Mouse (Mus musculus) embryo, embryonic 10.5 days (tissue): ENCODE measurements at regions not wholly inside any gene's neighbourhood (a gene's known extent, or its start where the extent isn't known, plus 50 kb on each side); places are given as distances from the start of the nearest gene placed in this dataset.
"Not testable (repeated sequence)": the region's sequence is repeated elsewhere in the genome, so short reads cannot be mapped to it uniquely, and the experiment has no call there.

Experiments used
- DNase-seq: peaks from one replicate; pipeline ENCODE4 v3.0.0-alpha.2; 2015; ENCODE audit warnings: low spot score

- DNase-seq, result no peak
Measured at GRCm38 (mm10) chr17:50397324-50397723, 103.9 kb upstream of the Dazl start.

GRCm38 (mm10) chr17:50407249-50407990, 101.8 kb upstream of the Plcl2 start:
- peak; percentile 74 for DNase-seq

DNA sequence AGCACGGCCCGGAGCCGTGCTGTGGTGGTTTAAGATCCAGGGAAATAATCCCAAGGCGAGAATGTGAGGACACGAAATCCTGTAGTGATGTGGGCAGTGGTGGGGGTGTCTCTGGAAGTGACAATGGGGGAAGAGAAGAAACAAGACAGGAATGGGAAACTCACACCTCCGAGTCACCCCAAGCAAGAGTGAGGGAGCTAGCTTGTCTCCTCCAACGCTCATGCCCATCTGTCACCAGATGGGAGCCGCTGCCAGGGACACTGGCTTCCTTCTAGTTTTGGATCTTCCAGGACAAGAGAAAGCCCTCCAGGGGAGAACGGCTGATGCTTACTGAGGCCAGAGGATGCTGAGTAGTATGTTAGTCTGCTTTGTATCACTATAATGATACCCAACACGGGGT, 100.6 kb upstream of the Plcl2 start:
- no peak for DNase-seq

DNA sequence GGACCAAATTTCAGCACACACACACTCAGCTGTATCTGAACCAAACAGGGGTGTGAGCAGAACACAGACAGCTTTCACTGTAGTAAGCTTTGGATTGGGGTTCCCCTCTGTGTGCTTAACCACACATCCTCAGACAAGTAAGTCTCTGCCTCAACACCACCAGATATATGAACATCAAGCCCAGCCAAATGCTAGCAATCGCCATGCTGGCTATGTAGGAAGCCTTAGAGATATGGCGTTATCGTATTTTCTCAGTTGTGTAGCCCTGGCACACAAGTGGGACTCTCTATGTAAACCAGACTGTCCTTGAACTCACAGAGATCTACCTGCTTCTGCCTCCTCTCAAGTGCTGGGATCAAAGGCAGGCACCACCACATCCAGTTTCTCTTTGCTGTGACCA, 99.9 kb upstream of the Plcl2 start:
- DNase-seq, result no peak

GRCm38 (mm10) chr17:50409895-50410294, 99.3 kb upstream of the Plcl2 start:
- DNase-seq, result no peak

DNA sequence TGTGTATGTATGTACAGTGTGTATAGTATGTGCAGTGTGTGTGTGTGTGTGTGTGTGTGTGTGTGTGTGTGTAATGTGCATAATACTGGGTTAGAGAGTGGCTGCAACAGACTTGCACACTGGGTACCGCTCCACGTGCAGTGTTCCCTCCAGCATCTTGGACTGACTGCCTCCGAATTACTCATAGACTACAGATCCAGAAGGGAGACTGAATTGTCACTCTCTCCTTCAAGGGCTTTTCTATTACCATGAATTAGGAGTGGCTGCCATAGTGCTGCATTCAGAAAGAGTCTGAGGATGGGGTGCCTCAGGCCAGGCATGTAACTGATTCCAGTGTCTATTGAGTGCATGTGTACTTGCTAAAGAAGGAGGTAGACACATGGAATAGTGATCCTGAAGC, 98.9 kb upstream of the Plcl2 start:
- DNase-seq, result no peak

DNA sequence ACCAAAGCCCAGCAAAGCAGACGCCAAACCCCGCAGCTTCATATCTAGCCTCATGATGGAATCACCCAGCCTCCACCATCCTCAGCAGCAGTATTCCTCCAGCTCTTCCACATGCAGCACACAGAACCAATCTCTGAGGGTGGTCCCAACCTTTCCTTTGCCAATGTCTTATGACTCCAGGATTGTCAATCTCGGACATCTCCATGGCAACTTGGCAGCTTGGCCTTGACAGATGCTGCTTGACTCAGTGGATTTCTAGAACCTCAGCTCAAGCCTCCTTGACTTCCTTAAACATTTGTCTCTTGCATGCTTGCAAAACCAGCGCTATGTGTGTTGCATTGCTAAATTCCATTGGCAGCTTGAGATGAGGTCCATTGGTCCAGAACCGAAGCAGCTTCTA, 96.8 kb upstream of the Plcl2 start:
- DNase-seq, result no peak

GRCm38 (mm10) chr17:50413916-50414315, 95.3 kb upstream of the Plcl2 start:
- DNase-seq, result no peak

- DNase-seq, result no peak
Measured at GRCm38 (mm10) chr17:50415331-50416005, 93.7 kb upstream of the Plcl2 start.

- no peak for DNase-seq
Measured at GRCm38 (mm10) chr17:50416119-50416518, 93.1 kb upstream of the Plcl2 start.

- DNase-seq, result no peak
Measured at GRCm38 (mm10) chr17:50416538-50417113, 92.6 kb upstream of the Plcl2 start.

DNA sequence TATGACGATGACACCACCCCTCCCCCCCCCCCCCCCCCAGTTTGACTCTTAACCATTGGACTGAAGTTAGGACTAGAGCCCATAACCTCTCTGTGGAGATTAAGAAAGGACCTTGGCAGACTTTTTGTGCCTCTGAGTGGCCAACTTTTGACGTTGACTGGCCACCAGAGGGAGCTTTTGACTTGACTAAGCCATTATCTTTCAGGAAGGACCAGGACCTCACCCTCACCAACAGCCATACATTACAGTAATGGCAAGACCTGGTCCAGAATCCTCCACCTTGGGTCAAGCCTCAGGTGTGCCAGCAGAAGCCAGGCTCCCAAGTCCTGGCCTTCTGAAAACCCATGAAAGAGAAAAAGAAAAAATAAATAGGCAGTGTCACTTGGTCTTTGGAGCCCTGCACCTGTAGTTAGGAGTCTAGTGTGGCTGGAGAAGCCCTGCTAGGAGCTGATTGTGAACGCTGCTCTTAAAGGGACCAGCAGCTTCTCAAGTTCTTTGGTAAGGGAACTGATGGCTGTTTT, 90.3 kb upstream of the Plcl2 start:
- DNase-seq, result peak; percentile 38

DNA sequence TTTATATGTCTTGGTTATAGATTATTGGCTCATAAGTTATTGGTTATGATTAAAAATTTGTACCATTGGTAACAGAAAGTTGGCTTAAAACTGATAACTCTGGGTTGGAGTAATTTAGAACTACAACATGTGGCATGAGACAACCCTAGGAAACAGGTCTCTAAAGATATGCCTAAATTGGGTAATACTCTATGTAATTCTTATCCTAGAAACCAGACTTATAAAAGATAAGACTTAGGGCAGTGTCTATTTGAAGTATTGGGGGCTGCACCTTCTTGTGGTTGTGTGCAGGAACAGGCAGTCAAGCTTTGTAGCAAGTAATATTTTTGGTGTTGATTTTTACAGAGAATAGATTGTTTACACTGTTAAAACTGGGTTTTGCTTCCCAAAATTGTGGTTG, 89.7 kb upstream of the Plcl2 start:
- not testable (repeated sequence) for DNase-seq

- DNase-seq, result peak; percentile 44
Measured at GRCm38 (mm10) chr17:50419966-50420365, 89.2 kb upstream of the Plcl2 start.

- DNase-seq, result no peak
Measured at GRCm38 (mm10) chr17:50420690-50421089, 88.5 kb upstream of the Plcl2 start.

- no peak for DNase-seq
Measured at GRCm38 (mm10) chr17:50421476-50421875, 87.7 kb upstream of the Plcl2 start.

DNA sequence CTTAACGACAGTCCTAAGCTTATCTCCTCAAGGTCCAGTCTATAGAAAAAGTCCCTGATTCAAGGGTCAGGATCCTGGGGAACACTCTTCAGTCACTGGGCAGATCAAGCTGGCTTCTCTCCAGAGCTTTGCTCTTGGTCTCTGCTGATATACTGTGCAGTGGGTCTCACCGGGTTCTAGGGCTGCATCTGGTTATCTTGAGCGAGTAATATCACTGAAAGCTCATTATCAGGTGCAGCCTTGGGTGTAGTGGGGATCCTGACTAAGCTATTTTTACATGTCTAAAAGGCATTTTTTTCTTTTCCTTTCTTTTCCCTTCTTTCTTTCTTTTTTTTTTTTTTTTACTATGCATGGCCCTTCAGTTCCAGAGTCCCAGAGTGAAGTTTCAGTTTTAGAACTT, 84.1 kb upstream of the Plcl2 start:
- DNase-seq, result no peak

- DNase-seq, result no peak
Measured at GRCm38 (mm10) chr17:50425531-50425930, 83.7 kb upstream of the Plcl2 start.

- no peak for DNase-seq
Measured at GRCm38 (mm10) chr17:50426146-50426545, 83.1 kb upstream of the Plcl2 start.

DNA sequence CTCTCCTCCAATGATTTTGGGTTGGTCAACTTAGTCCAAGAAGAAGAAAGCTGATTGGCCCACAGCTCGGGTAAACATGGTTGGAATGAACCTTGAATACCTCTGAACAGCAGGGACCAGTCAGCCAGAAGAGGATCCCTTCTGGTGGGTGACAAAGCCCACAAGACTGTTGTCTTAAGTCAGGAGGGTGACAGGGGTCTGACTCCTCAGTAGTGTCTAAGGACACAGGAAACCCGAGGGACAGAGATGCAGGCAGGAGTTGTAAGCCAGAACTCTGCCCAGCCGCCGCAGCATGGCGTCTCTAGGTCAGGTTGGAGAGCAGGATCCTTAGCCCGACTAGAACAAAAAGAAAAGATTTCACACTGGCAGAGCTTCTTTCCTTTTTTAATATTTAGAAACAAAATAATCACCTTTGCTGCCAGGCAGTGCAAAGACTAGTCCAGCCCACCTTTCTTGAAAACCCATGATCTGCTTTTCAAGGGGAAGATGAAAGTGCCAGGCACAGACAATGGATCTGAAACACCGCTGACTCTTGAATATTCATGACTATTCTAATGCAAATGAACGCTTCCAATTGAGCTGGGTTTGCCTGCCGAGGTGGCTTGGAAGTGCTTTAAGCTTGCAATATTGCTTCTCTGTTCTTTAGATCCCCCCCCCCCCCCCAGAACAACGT, 81.7 kb upstream of the Plcl2 start:
- peak; percentile 42 for DNase-seq

GRCm38 (mm10) chr17:50428004-50428560, 81.1 kb upstream of the Plcl2 start:
- DNase-seq, result peak; percentile 17

GRCm38 (mm10) chr17:50432559-50432958, 76.6 kb upstream of the Plcl2 start:
- DNase-seq, result no peak
